Mouse (Mus musculus): ENCODE measurements around the gene Urm1.

Gene Urm1

DNA sequence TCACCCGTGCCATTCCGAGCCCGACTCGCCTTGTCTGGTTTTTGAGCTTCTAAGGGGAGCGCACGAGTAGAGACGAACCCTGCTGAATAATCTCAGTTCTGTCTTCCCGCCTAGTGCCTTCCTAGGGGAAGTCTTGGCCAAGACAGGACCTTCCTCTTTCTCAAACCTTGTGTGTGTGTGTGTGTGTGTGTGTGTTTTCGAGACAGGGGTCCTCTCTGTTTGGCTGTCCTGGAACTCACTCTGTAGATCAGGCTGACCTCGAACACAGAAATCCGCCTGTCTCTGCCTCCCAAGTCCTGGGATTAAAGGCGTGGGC, 7.8 kb downstream of the Urm1 start:
- in situ Hi-C loops (cut with MboI): no loop called here

DNA sequence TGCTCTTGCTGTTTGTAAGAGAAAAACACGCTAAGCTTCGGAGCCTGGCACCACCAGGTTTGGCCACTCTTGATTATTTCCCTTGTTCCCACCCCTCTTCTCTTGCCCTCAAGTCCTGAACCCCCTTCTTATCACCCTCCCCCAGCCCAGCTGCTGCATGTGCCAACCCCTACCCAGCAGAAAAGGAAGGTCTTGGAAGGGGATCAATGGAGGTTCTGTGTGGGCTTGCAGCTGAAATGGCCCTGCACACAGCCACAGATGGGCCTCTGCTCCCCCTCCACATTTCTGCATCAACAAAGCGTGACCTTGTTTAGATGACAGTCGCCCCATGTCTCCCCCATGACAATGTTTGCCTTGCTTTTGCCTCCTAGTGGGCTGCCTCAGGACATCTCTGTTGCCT, 11.2 kb downstream of the Urm1 start:
- in situ Hi-C loops (cut with MboI): no loop called here

DNA sequence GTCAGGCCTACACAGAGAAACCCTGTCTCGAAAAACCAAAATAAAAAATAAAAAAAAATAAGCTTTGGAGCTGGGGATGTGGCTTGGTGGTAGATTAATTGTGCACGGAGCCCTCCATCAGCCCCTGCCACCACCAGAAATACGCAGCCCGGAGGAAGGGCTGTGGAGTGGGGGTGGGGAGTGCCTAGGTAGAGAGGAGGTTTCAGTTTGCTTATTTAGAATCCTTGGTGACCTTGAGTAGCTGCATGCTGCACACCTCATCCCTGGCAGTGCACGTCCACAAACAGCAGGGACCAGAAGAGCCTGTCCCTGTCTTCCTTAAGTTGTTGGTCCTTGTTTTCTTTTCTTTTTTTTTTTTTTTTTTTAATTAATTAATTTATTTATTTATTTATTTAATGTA, 13.9 kb downstream of the Urm1 start:
- in situ Hi-C loops (cut with MboI): no loop called here

DNA sequence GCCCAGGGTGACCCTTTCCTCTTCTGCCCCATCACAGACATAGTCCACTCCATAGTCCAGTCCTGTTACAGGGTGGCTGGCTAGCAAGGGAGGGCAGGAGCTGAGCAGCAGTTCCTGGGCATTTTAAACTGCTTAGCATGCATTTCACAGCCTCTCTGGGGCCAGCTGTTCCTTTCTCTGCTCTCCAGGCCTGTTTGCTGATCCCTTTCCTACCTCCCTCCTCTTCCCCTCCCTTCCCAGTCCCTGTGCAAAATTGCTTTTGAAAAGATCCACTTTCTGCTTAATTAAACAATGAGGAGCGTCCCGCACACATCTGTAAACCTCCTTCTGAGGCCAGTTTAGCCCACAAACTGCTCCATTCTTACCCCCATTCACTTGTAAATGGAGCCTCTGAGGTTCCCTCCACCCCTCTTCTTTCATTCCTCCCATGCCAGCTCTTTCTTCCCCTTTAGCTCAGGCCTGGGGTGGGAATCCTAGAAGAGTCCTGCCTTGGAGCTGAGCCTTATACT, 15.6 kb downstream of the Urm1 start:
- in situ Hi-C loops (cut with MboI): no loop called here

DNA sequence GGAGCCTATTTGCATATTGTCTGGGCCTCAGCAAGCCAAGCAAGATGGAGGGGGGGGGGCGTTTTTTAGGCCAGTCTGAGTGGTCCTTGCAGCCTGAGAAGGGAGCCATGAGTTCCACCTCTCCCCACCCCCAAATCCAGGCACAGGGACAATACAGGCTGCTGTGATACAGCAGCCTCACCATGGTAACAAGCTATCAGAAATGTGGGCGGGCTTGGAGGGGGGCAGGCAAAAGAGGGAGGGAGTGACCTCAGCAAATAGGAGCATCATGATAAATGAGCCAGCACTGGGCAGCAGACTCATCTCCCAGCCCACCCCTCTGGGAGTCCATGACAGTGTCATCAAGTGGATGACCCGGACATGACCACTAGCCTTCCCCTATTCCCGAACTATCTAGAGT, 19.6 kb downstream of the Urm1 start:
- in situ Hi-C loops (cut with MboI): no loop called here

DNA sequence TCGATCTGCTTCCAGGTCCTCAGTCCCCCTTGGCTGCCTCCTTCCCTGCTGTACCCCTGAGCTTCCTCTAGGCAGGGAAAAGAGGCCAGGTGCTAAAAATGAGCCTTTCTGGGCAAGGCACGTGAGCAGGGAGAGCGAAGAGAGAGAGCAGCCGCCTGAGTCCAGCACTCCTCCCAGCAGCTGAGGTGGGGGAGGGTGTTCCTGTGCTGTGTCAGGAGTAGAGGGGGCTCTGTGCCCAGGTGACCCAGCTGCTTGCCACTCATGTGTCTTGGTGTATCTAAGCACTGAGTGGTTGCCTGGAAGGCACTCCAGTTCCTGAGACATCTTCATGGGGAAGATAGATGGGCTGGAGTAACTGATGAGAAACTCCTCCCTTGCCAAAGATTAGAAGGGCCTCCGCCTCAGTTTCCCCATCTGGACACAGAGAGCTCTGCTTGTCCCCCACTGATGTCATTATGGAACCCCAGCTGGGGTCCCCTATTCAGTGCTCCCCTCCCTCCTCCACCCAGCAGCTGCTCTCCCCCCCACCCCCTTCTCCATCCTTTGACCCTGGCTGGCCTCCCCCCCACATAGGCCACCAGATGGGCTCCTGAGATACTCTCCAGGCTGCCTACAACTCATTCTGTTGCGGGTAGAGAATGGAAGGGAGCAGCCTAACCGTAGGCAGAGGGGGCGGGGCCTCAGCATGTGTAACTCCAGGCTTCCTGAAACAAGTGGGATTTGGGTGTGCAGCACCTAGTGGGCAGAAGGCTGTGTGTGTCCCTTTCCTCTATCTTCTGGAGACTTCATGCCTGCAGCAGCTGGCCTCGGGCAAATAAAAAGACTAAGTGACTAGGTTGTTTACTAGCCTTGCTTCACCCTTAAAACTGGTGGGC, 23.6 kb downstream of the Urm1 start:
- in situ Hi-C loops (cut with MboI): no loop called here

DNA sequence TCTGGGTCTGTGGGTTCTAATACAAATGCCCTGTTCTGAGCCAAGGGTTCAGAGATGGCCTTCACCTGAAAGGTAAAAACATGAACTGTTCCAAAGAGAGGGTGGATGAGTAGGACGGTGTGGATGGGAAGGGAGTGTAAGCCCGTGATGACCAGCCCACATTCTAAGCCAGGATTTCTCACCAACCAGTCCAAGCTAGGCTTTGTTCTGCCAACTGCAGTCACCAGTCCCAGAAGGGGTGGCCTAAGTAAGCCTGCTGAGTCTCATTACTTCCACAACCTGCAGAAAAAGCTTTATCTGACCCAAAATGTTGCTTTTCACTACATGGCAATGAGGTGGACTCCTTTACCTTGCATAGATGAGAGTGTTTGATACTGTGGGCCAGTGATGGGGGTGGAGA, 24.2 kb downstream of the Urm1 start:
- in situ Hi-C loops (cut with MboI): no loop called here

DNA sequence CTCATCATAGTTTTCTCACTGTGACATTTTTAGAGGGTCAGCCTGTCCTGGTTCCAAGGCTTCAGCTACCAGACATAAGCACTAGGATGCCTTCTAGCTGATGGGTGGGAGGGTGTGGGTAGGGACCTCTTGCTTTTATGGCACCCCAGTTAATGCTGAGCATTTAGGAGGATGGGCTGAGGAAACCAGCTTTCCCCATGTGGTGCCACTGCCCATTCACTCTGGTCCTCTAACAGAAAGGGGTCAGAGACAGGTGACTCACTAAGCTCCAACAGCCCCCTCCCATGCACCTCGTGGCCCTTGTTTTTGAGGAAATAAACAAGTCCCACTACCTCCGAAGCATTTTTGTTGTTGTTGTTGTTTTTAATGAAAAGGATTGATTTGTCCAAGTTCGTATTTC, 24.8 kb downstream of the Urm1 start:
- in situ Hi-C loops (cut with MboI): no loop called here

DNA sequence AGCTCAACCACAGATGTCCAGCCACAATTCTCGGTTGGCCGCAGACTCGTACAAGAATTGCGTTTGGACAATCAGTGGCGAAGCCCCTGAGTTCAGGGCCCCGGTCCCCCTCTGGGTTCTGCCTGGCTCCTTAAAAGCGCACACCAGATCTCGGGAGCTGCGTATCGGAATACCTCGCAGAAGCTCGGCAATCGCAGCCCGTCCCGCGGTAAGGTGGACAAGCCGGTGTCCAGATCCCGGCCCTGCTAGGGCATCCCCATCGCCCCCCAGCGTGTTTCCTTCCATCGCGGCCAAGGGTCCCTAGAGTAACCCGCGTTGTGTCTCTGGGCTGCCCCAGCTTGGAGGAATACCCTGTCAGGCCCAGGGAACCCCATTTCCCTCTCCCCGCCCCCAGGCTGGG, 25.8 kb downstream of the Urm1 start:
- in situ Hi-C loops (cut with MboI): no loop called here

DNA sequence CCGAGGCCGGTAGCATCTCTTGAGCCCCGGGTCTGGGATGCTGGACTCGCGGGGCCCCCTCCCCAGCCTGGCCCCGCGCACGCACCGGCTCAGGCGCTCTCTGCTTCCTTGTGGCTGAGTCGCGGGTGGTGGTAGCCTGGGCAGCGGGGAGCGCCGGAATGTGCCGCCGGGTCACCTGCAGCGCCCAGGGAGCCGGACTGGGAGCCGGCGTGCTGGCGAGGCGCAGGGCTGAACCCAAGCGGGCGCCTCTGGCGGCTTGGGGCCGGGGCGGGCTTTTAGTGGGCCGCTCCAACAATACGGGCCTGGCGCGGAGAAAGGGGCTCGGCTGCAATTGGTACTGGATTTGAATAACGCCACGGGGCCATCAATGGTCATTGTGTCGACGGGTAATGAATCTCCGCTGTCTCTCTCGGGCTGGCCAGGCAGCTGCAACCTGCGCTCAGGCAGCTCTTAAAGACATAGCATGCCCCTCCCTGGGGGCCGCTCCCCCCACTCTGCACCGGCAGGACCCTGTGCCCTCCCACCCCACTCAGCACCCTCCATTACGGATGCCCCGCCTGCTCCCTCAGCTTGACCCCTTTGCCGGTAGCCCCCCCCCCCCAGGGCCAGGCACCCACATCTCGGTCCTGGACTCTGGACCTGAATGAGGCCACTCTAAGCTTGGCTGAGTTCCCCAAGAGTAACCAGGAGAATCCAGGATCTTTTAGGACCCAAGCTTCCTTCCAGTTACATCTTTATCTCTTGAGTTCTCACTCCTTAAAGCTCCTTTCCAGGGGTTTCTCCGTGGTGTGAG, 26.4 kb downstream of the Urm1 start:
- in situ Hi-C loops (cut with MboI): no loop called here

DNA sequence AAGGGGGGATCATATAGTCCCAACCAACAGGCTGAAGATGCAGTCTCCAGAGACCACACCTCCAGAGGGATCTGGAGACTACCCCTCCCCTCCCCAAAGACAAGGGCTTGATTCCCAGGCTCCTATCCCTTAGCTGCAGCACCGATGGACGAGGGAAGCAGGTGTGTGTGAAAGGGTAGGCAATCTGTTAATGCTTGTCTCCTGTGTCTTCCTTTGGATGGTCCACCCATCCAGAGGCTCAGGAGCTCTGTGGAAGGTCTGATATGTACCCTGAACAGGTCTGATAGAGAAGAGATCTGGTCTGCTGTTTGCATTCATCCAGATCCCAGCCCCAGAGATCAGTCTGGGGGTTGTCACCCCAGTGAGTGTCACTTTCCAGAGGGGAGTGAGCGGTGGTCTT, 27.0 kb downstream of the Urm1 start:
- in situ Hi-C loops (cut with MboI): no loop called here

DNA sequence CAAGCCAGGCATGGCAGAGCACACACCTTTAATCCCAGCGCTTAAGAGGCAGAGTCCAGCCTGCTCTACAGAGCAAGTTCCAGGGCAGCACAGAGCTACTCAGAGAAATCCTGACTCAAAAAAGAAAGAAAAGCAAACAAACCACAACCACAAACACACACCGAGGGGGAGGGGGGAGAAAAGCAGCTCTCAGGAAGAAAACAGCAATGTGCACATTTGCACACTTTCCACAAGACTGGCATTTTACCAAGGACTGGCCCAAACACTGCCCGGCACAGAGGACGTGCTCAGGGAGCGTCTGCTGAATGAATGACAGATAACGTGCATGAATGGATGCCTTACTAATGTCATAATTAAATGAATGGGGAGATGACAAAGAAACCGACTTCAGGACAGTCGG, 29.2 kb downstream of the Urm1 start:
- in situ Hi-C loops (cut with MboI): no loop called here

DNA sequence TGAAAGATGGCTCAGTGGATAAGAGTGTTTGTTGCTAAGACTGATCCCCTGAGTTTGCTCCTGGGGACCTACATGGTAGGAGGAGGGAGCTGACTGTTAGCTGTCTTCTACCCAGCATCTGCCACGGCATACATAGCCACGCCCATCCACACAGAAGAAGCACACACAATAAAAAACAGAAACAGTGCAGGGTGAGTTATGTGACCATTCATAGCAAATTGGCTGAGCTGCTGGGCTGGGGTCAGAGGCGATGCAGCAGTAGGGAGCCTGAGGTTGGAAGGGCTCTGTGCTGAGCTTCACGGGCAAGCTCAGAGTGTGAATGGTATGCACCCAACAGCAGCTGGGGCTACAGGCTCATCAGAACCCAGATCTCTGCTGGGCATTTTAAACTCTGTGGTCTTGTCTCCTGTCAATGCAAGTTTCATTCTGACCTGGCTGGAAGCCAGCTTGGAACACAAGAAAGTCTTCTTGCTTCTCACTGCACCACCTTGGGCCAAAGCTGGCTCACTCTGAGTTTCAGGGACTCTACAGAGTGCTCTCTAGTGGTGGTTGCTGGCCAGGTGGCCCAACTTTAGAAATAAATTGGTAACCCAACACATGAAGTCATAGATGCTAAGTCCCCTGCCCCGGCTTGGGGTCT, 30.1 kb downstream of the Urm1 start:
- in situ Hi-C loops (cut with MboI): no loop called here

DNA sequence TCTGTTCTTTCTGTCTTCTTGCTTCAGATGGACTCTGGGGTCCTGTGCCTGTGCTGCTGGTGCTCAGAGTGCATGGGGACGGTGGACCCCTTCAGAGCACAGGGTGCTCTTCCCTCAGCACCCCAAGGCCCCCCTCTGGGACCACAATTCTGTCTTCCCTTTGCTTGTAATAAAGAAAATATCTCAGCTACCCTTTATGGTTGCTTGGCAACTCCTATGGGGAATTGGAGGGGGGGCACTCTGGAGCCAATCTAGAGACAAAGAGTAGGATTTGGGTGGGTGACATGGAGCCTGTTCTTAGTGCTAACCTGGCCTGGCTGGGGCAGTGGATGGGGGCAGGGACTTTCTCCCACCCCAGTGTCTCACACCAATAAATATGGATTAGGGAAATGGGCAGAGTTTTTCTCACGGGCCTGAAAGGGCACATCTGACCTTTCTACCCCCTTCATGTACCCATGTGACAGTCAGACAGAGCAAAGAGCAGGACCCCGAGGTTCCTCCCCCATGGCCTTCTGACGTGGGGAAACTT, 33.1 kb downstream of the Urm1 start:
- in situ Hi-C loops (cut with MboI): no loop called here

DNA sequence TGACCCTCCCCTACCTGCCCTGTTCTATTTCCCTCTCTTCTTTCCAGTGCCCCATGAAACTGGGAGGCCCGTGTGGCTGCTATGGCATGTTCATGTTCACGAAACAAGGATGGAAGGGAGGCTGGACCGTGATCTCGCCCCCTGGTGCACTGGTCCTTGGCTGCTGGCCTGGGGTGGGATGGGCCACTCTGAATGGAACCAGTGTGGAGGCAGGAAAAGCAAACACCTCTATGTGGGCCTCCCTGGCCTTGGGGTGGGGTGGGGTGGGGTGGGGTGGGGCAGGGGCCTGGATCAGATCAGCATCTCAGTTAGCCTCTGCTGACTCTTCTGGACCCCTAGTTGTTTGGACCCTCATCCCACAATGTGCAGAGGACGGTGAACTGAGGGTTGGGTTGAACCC, 33.9 kb downstream of the Urm1 start:
- in situ Hi-C loops (cut with MboI): no loop called here

DNA sequence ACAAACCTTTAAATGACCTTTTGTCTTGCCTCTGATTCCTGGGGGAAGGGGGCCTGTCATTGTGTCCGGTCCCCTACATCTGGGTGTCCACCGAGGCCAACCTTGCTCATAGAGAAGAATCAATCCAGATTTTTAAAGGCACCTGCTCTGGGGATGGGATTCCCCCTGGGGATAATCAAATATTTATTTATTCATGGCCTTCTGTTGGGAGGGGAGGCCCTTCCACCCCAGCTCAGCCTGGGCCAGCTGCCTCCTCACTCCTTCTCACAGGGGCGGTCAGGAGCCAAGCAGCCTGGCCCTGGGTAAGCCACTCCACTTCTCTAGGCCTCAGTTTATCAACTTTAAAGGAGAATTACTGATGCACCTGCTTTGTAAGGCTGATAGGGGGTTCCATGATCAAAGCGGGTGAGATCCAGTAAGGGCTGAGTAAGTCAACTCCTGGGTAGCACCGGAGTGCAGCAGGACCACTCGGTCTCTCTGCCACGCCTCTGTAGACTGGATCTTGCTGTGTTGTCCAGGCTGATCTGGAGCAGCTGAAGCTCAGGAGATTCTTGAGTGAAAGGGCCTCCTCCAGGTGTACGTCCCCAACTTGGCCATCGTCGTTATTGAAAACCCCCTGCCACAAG, 35.8 kb downstream of the Urm1 start:
- in situ Hi-C loops (cut with MboI): no loop called here

DNA sequence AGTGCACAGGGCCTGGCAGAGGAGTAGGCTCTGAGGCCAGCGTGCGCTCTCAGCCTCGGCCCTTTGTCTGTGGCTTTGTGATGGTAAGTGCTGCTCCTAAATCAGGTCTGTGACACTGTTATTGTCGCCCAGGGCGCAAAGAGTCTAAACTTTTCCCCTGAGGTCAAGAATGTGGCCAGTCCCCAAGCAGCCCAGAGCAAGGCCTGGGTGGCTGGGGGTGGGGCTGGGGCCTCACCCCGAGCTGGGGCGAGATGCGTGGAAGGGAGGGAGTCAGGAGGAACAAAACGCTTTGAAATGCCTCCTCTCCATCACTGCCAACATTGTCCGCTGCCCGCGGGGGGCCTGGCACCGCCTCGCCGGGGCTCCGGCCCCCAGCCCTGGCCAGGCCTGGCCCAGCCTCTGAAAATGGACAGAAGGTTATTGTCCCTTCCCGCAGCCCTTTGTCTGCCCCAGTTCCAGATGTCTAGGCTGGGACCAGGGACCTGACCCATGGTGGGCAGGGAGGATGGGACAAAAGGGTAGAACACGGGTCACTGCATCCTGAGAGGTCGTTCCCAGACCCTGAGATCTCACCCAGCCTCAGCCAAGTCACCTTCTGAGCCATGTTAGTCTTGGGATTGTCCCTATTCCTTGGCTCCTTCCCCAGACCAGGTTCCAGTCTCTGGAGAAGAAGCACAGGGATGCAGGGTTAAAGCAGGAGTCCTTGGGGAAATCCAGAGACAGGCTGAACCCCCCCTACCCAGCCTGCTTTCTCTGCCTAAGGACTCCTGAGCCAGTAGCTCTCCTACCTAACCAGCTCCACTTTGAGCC, 36.8 kb downstream of the Urm1 start:
- in situ Hi-C loops (cut with MboI): no loop called here

DNA sequence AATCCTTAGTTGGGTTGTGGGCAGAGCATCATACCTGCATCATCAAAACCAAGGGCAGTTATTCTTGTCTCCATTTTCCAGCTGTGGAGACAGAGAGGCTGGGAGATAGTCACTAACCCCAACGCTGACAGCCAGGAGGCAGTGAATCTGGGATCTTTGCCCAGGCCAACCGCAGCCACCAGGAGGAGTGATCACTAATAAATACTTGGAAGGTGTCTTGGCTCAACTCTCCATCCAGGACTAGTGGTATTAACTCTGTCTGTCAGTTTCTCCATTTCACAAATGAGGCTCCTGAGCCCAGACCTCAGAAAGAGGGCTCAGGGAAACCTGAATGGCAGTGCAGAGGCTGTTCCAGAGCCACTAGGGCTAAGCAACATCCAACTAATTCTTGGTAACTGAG, 37.5 kb downstream of the Urm1 start:
- in situ Hi-C loops (cut with MboI): no loop called here

DNA sequence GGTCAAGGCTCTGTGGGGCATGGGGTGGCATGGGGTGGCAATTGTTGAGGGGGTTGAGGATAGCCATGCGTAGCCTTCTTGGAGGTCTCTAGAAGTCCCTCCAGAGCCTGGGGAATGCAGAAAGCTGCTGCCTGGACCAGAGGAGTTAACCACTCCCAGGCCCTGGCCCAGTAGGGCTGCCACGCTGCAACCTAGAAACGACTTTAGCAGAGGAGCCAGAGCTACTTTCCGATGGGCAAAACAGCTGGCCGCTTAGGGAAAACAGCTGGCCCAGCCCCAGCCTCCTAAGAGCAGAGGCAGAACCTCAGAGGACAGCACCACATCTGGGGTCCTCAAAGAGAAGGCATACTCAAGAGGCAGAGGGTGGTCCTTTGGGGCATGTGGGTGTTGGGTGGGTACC, 38.1 kb downstream of the Urm1 start:
- in situ Hi-C loops (cut with MboI): no loop called here

DNA sequence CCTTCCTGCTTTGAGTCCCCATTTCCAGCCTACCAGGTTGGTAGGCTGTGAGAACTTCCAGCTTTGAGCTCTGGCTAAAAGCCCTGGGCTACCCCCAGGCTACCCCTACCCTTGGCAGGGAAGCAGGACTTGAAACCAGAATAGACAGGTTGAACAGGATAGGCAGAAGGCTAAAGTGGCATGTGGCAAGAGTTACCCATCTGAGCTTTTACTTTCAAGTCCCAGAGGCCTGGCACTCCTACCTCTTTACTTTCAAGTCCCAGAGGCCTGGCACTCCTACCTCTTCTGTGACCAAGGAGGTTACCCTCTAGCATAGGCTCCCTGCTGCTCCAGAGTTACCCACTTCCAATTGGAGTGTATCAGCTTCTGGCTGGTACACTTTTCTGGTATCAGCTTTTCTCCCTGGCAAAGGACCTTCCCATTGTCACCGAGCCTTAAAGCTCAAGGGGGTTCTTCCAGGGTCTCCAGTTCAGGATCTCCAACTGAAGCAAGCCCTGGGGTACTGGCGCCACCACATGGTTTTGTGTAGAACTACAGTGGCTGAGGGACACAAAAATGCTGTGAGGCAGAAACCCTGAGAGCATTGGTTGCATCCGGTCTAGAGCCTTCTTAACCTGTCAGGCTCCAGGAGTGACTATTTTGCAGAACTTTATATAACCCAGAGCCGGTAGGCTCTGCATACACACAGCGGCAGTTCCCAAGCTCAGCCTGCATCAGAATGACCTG, 39.0 kb downstream of the Urm1 start:
- in situ Hi-C loops (cut with MboI): no loop called here

DNA sequence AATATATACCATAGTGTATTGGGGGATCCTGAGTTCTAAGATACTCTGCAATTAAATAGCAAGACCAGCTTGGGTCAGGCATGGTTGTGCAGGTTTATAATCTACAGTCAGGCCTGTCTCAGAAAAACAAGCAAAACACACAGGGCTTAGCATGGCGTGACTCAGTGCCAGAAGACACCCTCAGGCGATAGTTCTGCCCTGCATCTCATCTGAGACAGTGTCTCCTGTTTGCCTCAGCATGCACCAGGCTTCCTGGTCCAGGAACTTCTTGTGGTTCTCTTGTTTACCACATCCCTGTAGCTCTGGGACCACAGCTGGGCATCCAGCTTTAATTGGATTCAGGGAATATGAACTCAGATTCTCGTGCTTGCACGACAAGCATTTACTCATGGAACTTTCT, 45.2 kb downstream of the Urm1 start:
- in situ Hi-C loops (cut with MboI): no loop called here
